Mouse (Mus musculus): ENCODE data around the gene Zfp667.
"Not testable (repeated sequence)": the region's sequence is repeated elsewhere in the genome, so short reads cannot be mapped to it uniquely, and the experiment has no call there.

DNA sequence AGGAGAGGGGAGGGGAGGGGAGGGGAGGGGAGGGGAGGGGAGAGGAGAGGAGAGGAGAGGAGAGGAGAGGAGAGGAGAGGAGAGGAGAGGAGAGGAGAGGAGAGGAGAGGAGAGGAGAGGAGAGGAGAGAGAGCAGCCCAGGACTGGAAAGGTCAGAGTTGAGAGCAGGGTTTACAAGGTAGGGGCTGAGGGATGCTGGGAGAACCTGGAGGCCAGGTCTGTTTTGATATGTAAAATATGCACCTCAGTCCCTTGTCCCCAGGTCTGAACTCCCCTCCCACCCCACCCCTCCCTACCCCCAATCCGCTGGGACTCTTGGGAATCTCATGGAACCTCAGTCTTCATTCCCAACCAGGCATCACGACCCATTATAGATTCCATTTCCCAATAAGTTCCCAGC, 26.4 kb upstream of the Zfp667 start:
- not testable (repeated sequence) for TF ChIP-seq CTCF (IDR thresholded peaks at IDR 0.05 in 2 of 3, conservative IDR thresholded peaks at IDR 0.05 in 1 of 3; ENCODE audit: control insufficient read depth in 1 of 3, insufficient read depth in 1 of 3, low read depth in 2 of 3, low read length in 3 of 3, poor library complexity in 1 of 3, severe bottlenecking in 1 of 3); POLR2A (IDR thresholded peaks at IDR 0.05; ENCODE audit: control insufficient read depth in 1 of 2, insufficient read depth in 1 of 2, low read depth in 1 of 2, low read length in 2 of 2, poor library complexity in 1 of 2); E2F4 (IDR thresholded peaks at IDR 0.05; ENCODE audit: borderline replicate concordance, low read depth, low read length); GATA1 (IDR thresholded peaks at IDR 0.05; ENCODE audit: low read depth, low read length); EP300 (IDR thresholded peaks at IDR 0.05; ENCODE audit: low read depth in 1 of 2, low read length in 2 of 2)

Data from MEL (cell line).